Mouse (Mus musculus): ENCODE results near the gene Fndc5. TPM values are rescaled to one million over a fixed set of nuclear protein-coding genes. Genes with fewer than 3 reads are reported as not detected.
A peak's percentile ranks its signal among the peaks of the same experiment; 100 is the strongest.

Gene Fndc5
- polyA plus RNA-seq, 1 experiment: 2.7 TPM

GRCm38 (mm10) chr4:129172529-129172928 lies 35.7 kb downstream of the Fndc5 start:
- WGBS: 89% methylated on average over 1 of the region's 1 CpGs
- H3K27ac ChIP-seq (ENCODE audit: control insufficient read depth, insufficient read depth, low read depth, low read length, poor library complexity): no peak overlapping the region

DNA sequence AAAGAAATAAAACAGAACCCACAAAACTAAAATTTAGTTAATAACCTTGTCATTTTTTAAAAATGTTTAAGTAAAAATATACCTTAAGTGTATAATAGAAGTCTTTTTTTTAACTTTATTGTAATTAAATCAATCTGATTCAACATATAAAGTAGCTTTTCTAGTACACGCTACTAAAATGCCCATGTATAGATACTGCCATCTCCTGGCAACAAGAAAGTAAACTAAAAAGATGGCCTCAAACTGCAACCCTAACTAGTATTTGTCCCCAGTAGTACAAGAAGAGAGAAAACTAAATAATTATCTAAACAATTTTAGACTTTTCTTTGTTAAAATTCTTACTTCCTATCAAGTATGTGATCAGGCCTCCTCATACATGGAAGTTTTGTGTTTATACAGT lies 42.8 kb downstream of the Fndc5 start:
- Histone ChIP-seq H3K4me3 (replicated peaks; ENCODE audit: control insufficient read depth, low read depth, low read length) (no peak overlapping the region), H3K4me1 (ENCODE audit: control insufficient read depth, insufficient read depth, low read length) (no peaks in the 10 kb centered on the region), H3K27ac (ENCODE audit: control insufficient read depth, insufficient read depth, low read depth, low read length, poor library complexity) (no peak overlapping the region)
- TF ChIP-seq POLR2A (IDR thresholded peaks at IDR 0.05; ENCODE audit: borderline replicate concordance, control insufficient read depth, low read depth, low read length) (no peak), CTCF (IDR thresholded peaks at IDR 0.05; ENCODE audit: control insufficient read depth, insufficient read depth, low read length) (no peak)
- 59% methylated on average over 1 of the region's 1 CpGs for WGBS

More at GRCm38 (mm10) chr4:129172529-129172928, 35.7 kb downstream of the Fndc5 start:
- Histone ChIP-seq H3K4me1 (ENCODE audit: control insufficient read depth, insufficient read depth, low read length) (no peaks in the 10 kb centered on the region), H3K4me3 (replicated peaks; ENCODE audit: control insufficient read depth, low read depth, low read length) (no peak overlapping the region)
- TF ChIP-seq POLR2A (IDR thresholded peaks at IDR 0.05; ENCODE audit: borderline replicate concordance, control insufficient read depth, low read depth, low read length) (no peak), CTCF (IDR thresholded peaks at IDR 0.05; ENCODE audit: control insufficient read depth, insufficient read depth, low read length) (no peak; the same call in 1 of the 2 replicates)

DNA sequence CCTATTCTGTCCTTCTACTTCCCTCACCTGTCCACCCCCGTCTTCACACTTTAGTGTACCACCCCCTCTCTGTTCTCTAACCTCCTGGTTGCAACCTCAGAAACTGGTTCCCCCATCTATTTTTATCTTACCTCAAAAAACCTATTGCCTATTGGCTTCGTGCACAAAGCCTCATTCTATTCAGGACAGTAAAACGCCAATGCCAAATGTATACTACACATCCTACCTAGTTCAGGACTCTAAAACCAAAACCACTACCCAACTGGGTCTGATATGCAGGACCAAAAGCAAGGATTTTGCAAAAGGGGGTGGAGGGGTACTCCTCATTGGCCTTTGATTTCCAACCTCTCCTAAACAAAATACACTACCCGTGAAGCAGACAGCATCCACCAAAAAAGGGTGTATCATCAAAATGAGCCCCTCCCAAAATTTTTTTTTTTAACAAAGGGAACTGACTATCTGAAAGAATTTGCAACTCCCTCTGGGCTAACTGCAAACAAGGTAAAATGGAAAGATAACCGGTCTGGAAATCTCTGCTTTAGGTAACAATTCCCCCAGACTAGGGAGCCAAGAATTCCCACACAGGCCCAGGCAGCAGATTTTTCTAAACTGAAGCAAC lies 51.4 kb downstream of the Fndc5 start:
- H3K4me3 ChIP-seq (replicated peaks; ENCODE audit: control insufficient read depth, low read depth, low read length): no peak overlapping the region
- peaks cover 4% of the 10 kb centered on the region for H3K4me1 ChIP-seq (ENCODE audit: control insufficient read depth, insufficient read depth, low read length)
- H3K27ac ChIP-seq (ENCODE audit: control insufficient read depth, insufficient read depth, low read depth, low read length, poor library complexity): no peak overlapping the region
- 21% methylated on average over 5 of the region's 5 CpGs for WGBS
- TF ChIP-seq POLR2A (IDR thresholded peaks at IDR 0.05; ENCODE audit: borderline replicate concordance, control insufficient read depth, low read depth, low read length) (no peak), CTCF (IDR thresholded peaks at IDR 0.05; ENCODE audit: control insufficient read depth, insufficient read depth, low read length) (no peak)

DNA sequence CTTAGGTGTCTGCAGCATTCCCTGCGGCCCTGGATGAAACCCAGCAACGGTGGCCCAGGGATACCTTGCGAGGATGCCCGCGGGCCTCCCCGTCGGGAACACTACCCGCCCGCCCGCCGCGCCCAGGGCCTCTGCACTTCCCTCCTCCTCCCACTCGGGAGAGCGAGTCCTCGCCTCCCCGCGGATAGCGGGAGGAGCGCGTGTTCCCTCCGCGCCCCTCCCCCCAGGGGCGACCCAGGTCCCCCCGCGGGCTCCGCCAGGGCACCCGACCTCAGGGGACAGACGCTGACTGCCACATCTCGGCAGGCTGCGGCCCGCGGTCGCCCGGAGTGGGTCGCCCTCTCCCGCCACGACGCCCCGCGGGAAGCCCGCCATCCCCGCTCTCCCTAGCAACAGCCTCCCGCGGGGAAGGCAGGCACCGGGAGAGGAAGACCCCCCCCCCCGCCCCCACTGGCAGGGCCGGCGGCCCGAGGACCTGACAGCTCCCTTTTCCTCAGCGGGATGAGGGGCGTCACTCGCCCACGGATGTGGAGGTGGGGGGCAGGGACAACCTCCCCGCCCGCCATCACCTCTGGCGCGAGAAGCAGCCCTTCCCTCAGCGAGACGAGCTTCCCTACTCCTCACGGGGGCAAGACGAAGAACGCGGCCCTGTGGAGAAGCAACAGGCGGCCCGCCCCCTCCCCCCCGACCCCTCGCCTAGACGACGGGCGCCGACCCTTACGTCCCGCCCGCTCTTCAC lies 52.2 kb downstream of the Fndc5 start:
- Histone ChIP-seq H3K4me1 (ENCODE audit: control insufficient read depth, insufficient read depth, low read length) (peaks cover 4% of the 10 kb centered on the region), H3K4me3 (replicated peaks; ENCODE audit: control insufficient read depth, low read depth, low read length) (peak overlapping the region; percentile 94), H3K27ac (ENCODE audit: control insufficient read depth, insufficient read depth, low read depth, low read length, poor library complexity) (peak overlapping the region; percentile 47)
- TF ChIP-seq CTCF (IDR thresholded peaks at IDR 0.05; ENCODE audit: control insufficient read depth, insufficient read depth, low read length) (no peak), POLR2A (IDR thresholded peaks at IDR 0.05; ENCODE audit: borderline replicate concordance, control insufficient read depth, low read depth, low read length) (no peak)
- under 1% methylated on average over 70 of the region's 74 CpGs for WGBS

DNA sequence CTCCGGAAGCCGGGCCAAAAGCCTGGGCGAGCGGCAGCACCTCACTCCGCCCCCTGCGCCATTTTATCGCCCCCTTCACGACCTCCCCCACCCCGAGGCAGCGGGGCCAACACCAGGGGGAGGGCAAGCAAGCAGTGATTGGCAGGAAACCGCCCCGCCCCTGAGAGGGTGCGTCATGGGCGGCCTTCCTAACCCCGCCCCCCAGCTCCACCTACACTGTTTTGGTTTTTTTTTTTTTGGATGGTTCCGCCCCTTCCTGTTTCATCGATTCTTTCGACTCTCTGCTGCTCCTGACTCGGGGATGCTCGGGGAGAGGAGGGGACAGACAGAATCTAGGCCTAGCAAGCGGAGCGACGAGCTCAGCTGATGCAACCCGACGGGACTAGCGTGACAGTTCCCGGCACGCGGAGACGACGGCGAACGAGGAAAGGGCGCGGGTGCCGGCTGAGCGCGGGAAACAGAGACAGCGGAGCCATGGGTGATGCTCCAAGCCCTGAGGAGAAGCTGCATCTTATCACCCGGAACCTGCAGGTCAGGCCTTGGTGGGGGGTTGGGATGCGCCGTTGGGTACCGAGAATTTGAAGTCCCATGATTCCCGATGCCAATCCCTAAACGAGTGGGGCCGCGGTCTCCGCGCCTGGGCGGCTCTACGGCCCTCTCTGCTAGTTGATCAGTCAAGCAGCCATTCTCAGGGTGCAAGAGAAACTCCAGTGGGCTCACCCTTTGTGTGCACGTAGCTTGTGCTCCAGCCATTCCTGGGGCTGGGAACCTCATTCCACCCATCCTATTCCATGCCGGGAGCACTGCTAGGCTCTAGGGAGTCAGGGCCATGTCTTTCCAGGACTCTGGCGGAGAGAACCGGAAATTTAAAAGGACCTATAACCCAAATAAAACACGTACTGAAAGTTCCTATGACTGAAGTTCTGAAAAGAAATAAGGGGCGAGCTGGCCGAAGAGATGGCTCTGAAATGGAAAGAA lies 53.0 kb downstream of the Fndc5 start, which contains the start of the genes S100pbp and Yars:
Gene S100pbp (minus strand): TSS at position 186 of the 978 bp plus-strand sequence.
Gene Yars (plus strand): TSS at position 219 of the 978 bp plus-strand sequence.
- peaks cover 4% of the 10 kb centered on the region for H3K4me1 ChIP-seq (ENCODE audit: control insufficient read depth, insufficient read depth, low read length)

GRCm38 (mm10) chr4:129190538-129190937 lies 53.7 kb downstream of the Fndc5 start:
- Histone ChIP-seq H3K27ac (ENCODE audit: control insufficient read depth, insufficient read depth, low read depth, low read length, poor library complexity) (peak overlapping the region; percentile 13; the same call in 1 of the 2 replicates), H3K4me3 (replicated peaks; ENCODE audit: control insufficient read depth, low read depth, low read length) (peak overlapping the region; percentile 94), H3K4me1 (ENCODE audit: control insufficient read depth, insufficient read depth, low read length) (peaks cover 4% of the 10 kb centered on the region)
- 3% methylated on average over 12 of the region's 12 CpGs for WGBS
- no peak for TF ChIP-seq CTCF (IDR thresholded peaks at IDR 0.05; ENCODE audit: control insufficient read depth, insufficient read depth, low read length)
- no peak for TF ChIP-seq POLR2A (IDR thresholded peaks at IDR 0.05; ENCODE audit: borderline replicate concordance, control insufficient read depth, low read depth, low read length)

More for the DNA sequence above, 53.0 kb downstream of the Fndc5 start, which contains the start of the genes S100pbp and Yars:
- WGBS: under 1% methylated on average over 58 of the region's 58 CpGs
- Histone ChIP-seq H3K27ac (ENCODE audit: control insufficient read depth, insufficient read depth, low read depth, low read length, poor library complexity) (peak within 1 kb of the TSS; percentile 47), H3K4me3 (replicated peaks; ENCODE audit: control insufficient read depth, low read depth, low read length) (peak within 1 kb of the TSS; percentile 94)
- TF ChIP-seq CTCF (IDR thresholded peaks at IDR 0.05; ENCODE audit: control insufficient read depth, insufficient read depth, low read length): no peak
- TF ChIP-seq POLR2A (IDR thresholded peaks at IDR 0.05; ENCODE audit: borderline replicate concordance, control insufficient read depth, low read depth, low read length): peak; percentile 64; the same call in 1 of the 2 replicates

GRCm38 (mm10) chr4:129191691-129192090 lies 54.9 kb downstream of the Fndc5 start:
- TF ChIP-seq CTCF (IDR thresholded peaks at IDR 0.05; ENCODE audit: control insufficient read depth, insufficient read depth, low read length): no peak
- no peak for TF ChIP-seq POLR2A (IDR thresholded peaks at IDR 0.05; ENCODE audit: borderline replicate concordance, control insufficient read depth, low read depth, low read length)
- Histone ChIP-seq H3K4me3 (replicated peaks; ENCODE audit: control insufficient read depth, low read depth, low read length) (no peak overlapping the region), H3K27ac (ENCODE audit: control insufficient read depth, insufficient read depth, low read depth, low read length, poor library complexity) (no peak overlapping the region), H3K4me1 (ENCODE audit: control insufficient read depth, insufficient read depth, low read length) (peaks cover 4% of the 10 kb centered on the region)
- 84% methylated on average over 5 of the region's 5 CpGs for WGBS

Other genes starting within 250 kb of the Fndc5 start
- gene Azin2, start 174.6 kb upstream of the Fndc5 start, polyA plus RNA-seq (2011; ENCODE audit: insufficient read depth, insufficient read length, low replicate concordance, missing spikeins): 2.0 and 2.4 TPM in 2 replicates
- gene Ak2, start 145.0 kb upstream of the Fndc5 start, polyA plus RNA-seq (2011; ENCODE audit: insufficient read depth, insufficient read length, low replicate concordance, missing spikeins): 72.4 and 118 TPM in 2 replicates
- gene Rnf19b, start 78.7 kb upstream of the Fndc5 start, polyA plus RNA-seq (2011; ENCODE audit: insufficient read depth, insufficient read length, low replicate concordance, missing spikeins): 23.9 and 47.7 TPM in 2 replicates
- gene Tmem54, start 31.5 kb upstream of the Fndc5 start, polyA plus RNA-seq (2011; ENCODE audit: insufficient read depth, insufficient read length, low replicate concordance, missing spikeins): 1.8 TPM in 1 of 2 replicates, not detected in the other
- gene Hpca, start 15.0 kb upstream of the Fndc5 start, polyA plus RNA-seq (2011; ENCODE audit: insufficient read depth, insufficient read length, low replicate concordance, missing spikeins): not detected in 2 replicates
- gene S100pbp, start 52.7 kb downstream of the Fndc5 start, polyA plus RNA-seq (2011; ENCODE audit: insufficient read depth, insufficient read length, low replicate concordance, missing spikeins): 8.5 and 9.4 TPM in 2 replicates
- gene Yars, start 52.8 kb downstream of the Fndc5 start, polyA plus RNA-seq (2011; ENCODE audit: insufficient read depth, insufficient read length, low replicate concordance, missing spikeins): 25.1 and 28.2 TPM in 2 replicates
- gene C77080, start 124.4 kb downstream of the Fndc5 start, polyA plus RNA-seq (2011; ENCODE audit: insufficient read depth, insufficient read length, low replicate concordance, missing spikeins): 0.86 and 1.9 TPM in 2 replicates
- not detected in 2 replicates for gene Sync, start 150.6 kb downstream of the Fndc5 start, polyA plus RNA-seq (2011; ENCODE audit: insufficient read depth, insufficient read length, low replicate concordance, missing spikeins)
- 178 and 215 TPM in 2 replicates for gene Rbbp4, start 198.4 kb downstream of the Fndc5 start, polyA plus RNA-seq (2011; ENCODE audit: insufficient read depth, insufficient read length, low replicate concordance, missing spikeins)
- 22.7 and 62.2 TPM in 2 replicates for gene Zbtb8os, start 198.7 kb downstream of the Fndc5 start, polyA plus RNA-seq (2011; ENCODE audit: insufficient read depth, insufficient read length, low replicate concordance, missing spikeins)
- 1.3 and 4.9 TPM in 2 replicates for gene Zbtb8a, start 241.1 kb downstream of the Fndc5 start, polyA plus RNA-seq (2011; ENCODE audit: insufficient read depth, insufficient read length, low replicate concordance, missing spikeins)